Mouse (Mus musculus) spleen, adult 2 months (tissue): Measurements from ENCODE around the gene Ramp2.

ENCODE experiments used
- CTCF ChIP-seq: fragments of 200-500 bp; IDR thresholded peaks from 2 replicates; pipeline ENCODE4 v1.5.1; 2011; ENCODE audit warnings: mild to moderate bottlenecking, inconsistent platforms; ENCODE audit not compliant: insufficient read depth, insufficient read length, insufficient replicate concordance; ENCODE audit errors: extremely low read depth
- POLR2A ChIP-seq: fragments of 200-500 bp; IDR thresholded peaks from 2 replicates; pipeline ENCODE4 v1.6.1; 2011; ENCODE audit warnings: low read depth, low read length, inconsistent platforms

- TF ChIP-seq POLR2A: no peak
- TF ChIP-seq CTCF: no peak
Observed at GRCm38 (mm10) chr11:101199555-101199954, 46.3 kb upstream of the Ramp2 start.
